In the genomic region with DNA sequence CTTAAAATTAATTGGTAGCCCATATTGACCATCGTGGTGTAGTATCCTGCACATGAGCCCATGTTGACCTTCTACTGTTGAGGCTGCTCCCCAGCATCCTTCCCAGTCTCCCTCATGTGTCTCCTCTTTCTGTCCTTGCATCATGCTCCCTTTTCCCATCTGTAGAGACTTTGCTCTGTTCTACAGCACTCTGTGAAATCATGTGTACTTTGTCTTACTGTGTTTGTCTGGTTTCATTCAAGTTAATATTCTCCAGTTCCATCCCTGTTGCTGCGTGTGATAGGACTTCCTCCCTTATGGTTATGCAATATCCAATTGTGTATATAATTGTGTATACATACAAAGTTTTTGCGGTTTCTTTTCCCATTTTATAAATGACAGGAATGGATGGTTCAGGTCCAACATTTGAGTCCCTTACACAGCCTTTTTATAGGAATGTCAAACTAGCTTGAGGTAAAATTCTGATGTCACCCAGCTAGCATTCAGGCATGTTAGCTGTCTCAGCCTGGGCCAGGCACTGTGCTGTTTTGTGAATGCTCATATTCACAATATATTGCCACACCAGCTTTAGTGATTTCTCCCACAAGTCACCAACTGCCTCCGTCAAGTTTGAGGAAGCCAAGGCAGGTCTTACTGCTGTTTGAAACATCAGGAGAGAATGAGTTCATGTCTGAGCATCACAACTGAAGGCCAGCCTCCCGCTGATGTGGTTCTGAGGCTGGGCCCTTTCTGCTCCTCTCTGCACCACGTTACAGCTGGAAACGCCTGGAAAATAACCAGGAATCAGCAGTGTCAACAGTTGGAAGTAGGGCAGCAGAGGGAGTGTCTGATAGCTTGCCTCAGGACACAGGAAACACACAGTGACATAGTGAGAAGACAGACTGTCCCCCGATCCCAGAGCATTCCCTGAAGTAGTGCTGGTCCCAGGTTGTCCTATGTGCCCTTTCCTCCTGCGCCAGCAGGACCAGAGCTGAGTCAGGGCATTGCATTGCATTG, we compare ENCODE assay signal across 14 mouse cellular contexts.
DNase-seq lines count a peak whose midpoint lies in the region; ATAC-seq and TF ChIP-seq lines count a peak whose summit lies in the region.
"Had no signal": no experiment of that assay in that cellular context is flagged by ENCODE, and none has a peak within 500 bp of the region (broad histone marks: within the 10 kb centered on the region; RNA-seq: fewer than 3 reads in every experiment).

No protein-coding gene starts in this region.

- WGBS in heart, embryonic 10.5 days = 68% methylated on average over 9 of the region's 9 CpGs
- WGBS in liver, embryonic 14.5 days (ENCODE audit: insufficient replicate concordance) = 68% methylated on average over 9 of the region's 9 CpGs

- H3K36me3 ChIP-seq in heart, embryonic 10.5 days = 0 out of 2 replicates have a peak, but pooled peaks cover 12% of the 10 kb centered on the region
- H3K36me3 ChIP-seq in liver, embryonic 14.5 days (replicated peaks; ENCODE audit: control insufficient read depth, insufficient read depth, low read depth) = no peaks in the 10 kb centered on the region

- no peaks in the 10 kb centered on the region for H3K9me3 ChIP-seq in heart, embryonic 10.5 days
- H3K9me3 ChIP-seq in liver, embryonic 14.5 days (ENCODE audit: control insufficient read depth, low read length) = no peaks in the 10 kb centered on the region
- H3K9me3 ChIP-seq: hindbrain, embryonic 12.5 days; limb, embryonic 13.5 days had no signal

- H3K4me3 ChIP-seq in heart, embryonic 10.5 days = no peak overlapping the region
- no peak overlapping the region for H3K4me3 ChIP-seq in brown adipose tissue, adult 24 weeks (ENCODE audit: insufficient read depth, low read depth, low read length)
- H3K4me3 ChIP-seq in liver, embryonic 14.5 days (ENCODE audit: insufficient read depth in 1 of 2, low read depth in 2 of 2, low read length in 2 of 2) = no peak overlapping the region
- H3K4me3 ChIP-seq: erythroblast, embryonic 14.5 days; hindbrain, embryonic 12.5 days; limb, embryonic 13.5 days had no signal

- peak; percentile 96 for DNase-seq in heart, adult 11 months
- DNase-seq in heart, embryonic 10.5 days (ENCODE audit: low spot score) = no peak
- peak; percentile 64 to 71 for DNase-seq in heart, postnatal 10 days
- DNase-seq in liver, embryonic 14.5 days (ENCODE audit: low read depth in 3 of 3, low spot score in 3 of 3) = no peak
- DNase-seq in embryo, embryonic 10 days (ENCODE audit: low spot score) = no peak
- DNase-seq in thymus, postnatal 25 days = no peak
- no peak for DNase-seq in cerebellum, adult 9-10 months
- DNase-seq: adrenal gland, postnatal 14 days; thymus, postnatal 14 days had no signal

- no peak overlapping the region for H3K27ac ChIP-seq in heart, embryonic 10.5 days
- H3K27ac ChIP-seq in brown adipose tissue, adult 24 weeks (replicated peaks; ENCODE audit: low read depth, low read length) = peak overlapping the region; percentile 15
- H3K27ac ChIP-seq in liver, embryonic 14.5 days = no peak overlapping the region; the same call in none of the 2 replicates
- H3K27ac ChIP-seq: hindbrain, embryonic 12.5 days; kidney, postnatal 0 days; limb, embryonic 13.5 days had no signal

- TF ChIP-seq CTCF in liver, embryonic 14.5 days (IDR thresholded peaks at IDR 0.05; ENCODE audit: low read depth) = no peak

- H3K27me3 ChIP-seq in heart, embryonic 10.5 days (ENCODE audit: insufficient read depth, poor library complexity, severe bottlenecking) = no peaks in the 10 kb centered on the region
- H3K27me3 ChIP-seq in liver, embryonic 14.5 days (ENCODE audit: control insufficient read depth, insufficient read depth, low read length) = no peaks in the 10 kb centered on the region
- H3K27me3 ChIP-seq: hindbrain, embryonic 12.5 days; limb, embryonic 13.5 days had no signal

- no peak for TF ChIP-seq EP300 in liver, embryonic 14.5 days (IDR thresholded peaks at IDR 0.05; ENCODE audit: low read depth)

- peak; percentile 51; the same call in 1 of the 2 replicates for ATAC-seq in liver, embryonic 14.5 days (ENCODE audit: insufficient read depth)

- H3K4me1 ChIP-seq in heart, embryonic 10.5 days = peaks cover 8% of the 10 kb centered on the region
- H3K4me1 ChIP-seq in brown adipose tissue, adult 24 weeks (ENCODE audit: control insufficient read depth, insufficient read depth, insufficient read length, low read length) = peaks cover 7% of the 10 kb centered on the region; the same call in 1 of the 2 replicates
- peaks cover 0 to 17% of the 10 kb centered on the region in 2 experiments; a peak in 2 of 4 replicates for H3K4me1 ChIP-seq in liver, embryonic 14.5 days (replicated peaks; ENCODE audit: control insufficient read depth in 2 of 2, insufficient read depth in 2 of 2, low read length in 1 of 2)
- H3K4me1 ChIP-seq: hindbrain, embryonic 12.5 days had no signal

- no peak overlapping the region for H3K4me2 ChIP-seq in liver, embryonic 14.5 days (ENCODE audit: low read depth)
- H3K4me2 ChIP-seq: hindbrain, embryonic 12.5 days; limb, embryonic 13.5 days had no signal

- intact Hi-C loops in heart, postnatal 10 days (cut with DNase I) = no loop called here

- no peak overlapping the region for H3K9ac ChIP-seq in liver, embryonic 14.5 days (replicated peaks)
- H3K9ac ChIP-seq: hindbrain, embryonic 12.5 days; limb, embryonic 13.5 days had no signal

Comparison
In these comparisons a context has a peak if more than half of its experiments do, and no peak if none do; other contexts are left out.
1. DNase-seq: peak in heart, adult 11 months (single experiment) and heart, postnatal 10 days (2 of 2); none in heart, embryonic 10.5 days (single experiment), liver, embryonic 14.5 days (0 of 3), embryo, embryonic 10 days (single experiment), thymus, postnatal 25 days (single experiment) and cerebellum, adult 9-10 months (single experiment).